Mouse (Mus musculus) bone marrow, adult 2 months (tissue): ENCODE results near the gene Dennd2a.

Experiments used
- CTCF ChIP-seq: fragments of 200-500 bp; IDR thresholded peaks from 2 replicates; pipeline ENCODE4 v1.5.1; 2011; ENCODE audit warnings: low read length, control low read depth; ENCODE audit not compliant: control insufficient read depth, insufficient read depth
- POLR2A ChIP-seq: fragments of 200-500 bp; IDR thresholded peaks from 2 replicates; pipeline ENCODE4 v1.6.1; 2011; ENCODE audit warnings: low read depth, mild to moderate bottlenecking, control low read depth, low read length, borderline replicate concordance; ENCODE audit not compliant: control insufficient read depth

DNA sequence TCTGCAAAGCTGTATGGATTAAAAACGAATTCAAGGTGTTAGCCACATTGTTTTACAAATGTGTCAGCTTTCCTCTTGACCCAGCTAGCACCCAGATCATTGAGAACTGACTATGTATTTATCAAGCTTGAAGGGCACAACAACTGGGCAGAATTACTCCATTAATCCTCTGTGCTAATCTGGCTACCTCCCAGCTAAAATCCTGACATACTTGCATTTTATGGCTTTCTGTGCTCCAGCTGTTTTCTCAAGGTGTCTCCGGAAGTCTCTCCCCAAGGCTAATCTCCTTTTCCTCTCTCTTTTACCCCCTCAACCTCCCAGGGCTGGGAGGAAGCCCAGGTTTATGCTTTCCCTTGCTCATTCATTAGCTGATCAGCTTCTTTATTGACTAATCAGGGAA lies 103.1 kb downstream of the Dennd2a start:
- TF ChIP-seq CTCF (no peak), POLR2A (no peak)
